Mouse (Mus musculus) testis, postnatal 14 days (tissue): ENCODE results near the gene Cyp39a1.

ENCODE experiments used
- DNase-seq: peaks from one replicate; pipeline ENCODE4 v3.0.0; 2021; ENCODE audit warnings: low spot score

The Cyp39a1 gene

GRCm38 (mm10) chr17:43684086-43684485 lies 16.9 kb downstream of the Cyp39a1 start:
- no peak for DNase-seq

- DNase-seq = no peak
Measured at GRCm38 (mm10) chr17:43684638-43685037, 17.4 kb downstream of the Cyp39a1 start.

DNA sequence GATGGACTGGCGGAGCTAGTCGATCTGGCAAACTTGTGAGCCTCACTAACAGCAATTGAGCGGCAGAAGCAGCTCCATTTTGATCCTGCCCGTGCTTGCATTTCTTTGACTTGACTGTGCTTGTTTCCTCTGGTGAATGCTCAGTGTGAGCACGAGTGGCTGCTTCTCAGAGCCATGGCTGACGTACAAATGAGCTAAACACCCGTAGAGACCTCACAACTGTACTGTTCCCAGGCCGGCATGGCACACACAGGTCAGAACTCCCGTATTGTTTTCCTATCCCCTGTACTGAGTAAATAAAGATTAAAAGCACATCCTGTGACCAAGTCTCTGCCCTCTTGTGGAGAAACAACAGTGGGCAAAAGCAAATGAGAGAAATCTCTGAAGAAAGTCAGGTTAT lies 22.4 kb downstream of the Cyp39a1 start:
- DNase-seq = no peak

- DNase-seq = peak; percentile 58
Measured at GRCm38 (mm10) chr17:43698997-43699649, 31.9 kb downstream of the Cyp39a1 start.

DNA sequence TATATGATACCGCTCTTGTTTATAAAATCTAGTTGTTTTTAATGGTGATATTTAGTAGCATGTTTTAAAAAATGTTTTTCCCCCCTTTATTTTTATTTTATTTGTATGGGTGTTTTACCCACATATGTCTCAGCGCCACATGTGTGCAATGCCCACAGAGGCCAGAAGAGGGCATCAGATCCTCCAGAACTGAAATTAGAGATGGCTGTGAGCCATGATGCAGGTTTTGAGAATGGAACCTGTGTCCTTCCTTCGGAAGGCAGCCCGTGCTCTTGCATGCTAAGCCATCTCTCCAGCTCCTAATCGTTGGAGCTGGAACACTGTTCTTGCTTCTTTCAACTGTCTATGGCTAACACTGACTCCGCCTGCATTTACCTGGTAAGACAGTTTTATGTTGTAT lies 33.8 kb downstream of the Cyp39a1 start:
- no peak for DNase-seq

DNA sequence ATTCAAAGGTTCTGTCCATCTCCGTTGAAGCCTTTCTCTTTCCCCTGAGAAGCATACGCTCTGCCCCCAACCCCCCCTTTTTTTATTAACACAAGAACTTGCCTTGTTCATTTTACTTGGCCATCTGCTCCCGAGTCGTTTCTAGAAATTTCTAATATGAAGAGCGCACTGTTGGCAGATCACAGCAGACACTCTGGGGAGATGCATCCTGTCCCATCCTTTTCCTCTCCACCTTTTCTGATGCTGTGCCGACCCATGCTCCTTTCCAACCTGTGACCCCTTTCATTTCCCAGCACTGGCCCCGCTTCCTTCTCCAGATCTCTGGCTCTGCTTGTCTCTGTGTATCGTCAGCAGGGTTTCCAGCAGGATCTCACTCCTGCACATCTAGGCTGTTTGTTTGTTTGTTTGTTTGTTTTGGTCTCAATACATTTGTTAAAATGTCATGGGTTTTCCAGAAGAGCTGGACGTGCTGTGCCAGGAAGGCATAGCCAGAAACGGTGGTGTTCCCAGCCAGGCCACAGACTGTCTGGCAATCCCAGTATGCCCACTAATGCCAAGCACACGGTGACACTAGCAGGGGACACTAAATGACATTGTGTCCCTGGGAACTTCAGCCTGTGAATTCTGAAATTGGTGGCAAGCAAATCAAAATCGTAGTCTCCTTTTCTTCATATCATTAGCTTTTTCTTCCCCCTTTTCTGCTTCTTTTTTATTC lies 37.1 kb downstream of the Cyp39a1 start:
- DNase-seq = no peak

DNA sequence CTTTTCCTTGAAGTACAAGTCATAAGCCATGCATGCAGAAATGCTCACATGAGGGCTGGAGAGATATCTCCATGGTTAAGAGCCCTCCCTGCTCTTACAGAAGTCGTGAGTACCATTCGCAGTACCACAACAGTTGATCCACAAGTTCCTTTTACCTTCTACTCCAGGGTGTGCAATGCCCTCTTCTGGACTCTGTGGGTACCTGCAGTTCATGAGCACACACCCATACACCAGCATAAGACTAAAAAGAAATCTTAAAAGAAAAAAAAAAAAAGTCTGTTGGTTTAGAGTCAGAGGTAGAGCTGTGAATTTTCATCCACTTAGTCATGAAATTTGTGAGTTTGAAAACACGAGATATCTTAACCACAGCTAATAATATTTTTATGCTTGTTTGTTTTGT lies 39.5 kb downstream of the Cyp39a1 start:
- DNase-seq = no peak

DNA sequence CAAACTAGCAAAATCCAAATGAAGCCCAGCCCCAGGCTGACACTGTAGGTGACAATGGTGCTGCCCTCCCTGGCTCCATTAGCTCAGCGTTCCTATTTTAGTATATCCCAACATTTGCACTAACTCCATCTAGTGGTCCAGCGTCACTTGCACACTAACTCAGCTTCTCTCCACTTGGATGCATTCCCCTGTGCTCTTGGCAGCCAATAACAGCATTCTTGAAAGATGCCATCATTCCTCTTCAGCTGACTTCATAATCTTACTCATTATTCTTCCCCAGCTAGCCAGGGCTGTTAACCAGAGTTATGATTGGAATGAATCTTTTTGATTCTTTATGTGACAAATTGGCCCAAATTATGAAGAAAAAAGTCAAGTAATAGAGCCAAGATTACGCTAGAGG lies 40.0 kb downstream of the Cyp39a1 start:
- no peak for DNase-seq

GRCm38 (mm10) chr17:43711557-43712352 lies 44.5 kb downstream of the Cyp39a1 start:
- no peak for DNase-seq

DNA sequence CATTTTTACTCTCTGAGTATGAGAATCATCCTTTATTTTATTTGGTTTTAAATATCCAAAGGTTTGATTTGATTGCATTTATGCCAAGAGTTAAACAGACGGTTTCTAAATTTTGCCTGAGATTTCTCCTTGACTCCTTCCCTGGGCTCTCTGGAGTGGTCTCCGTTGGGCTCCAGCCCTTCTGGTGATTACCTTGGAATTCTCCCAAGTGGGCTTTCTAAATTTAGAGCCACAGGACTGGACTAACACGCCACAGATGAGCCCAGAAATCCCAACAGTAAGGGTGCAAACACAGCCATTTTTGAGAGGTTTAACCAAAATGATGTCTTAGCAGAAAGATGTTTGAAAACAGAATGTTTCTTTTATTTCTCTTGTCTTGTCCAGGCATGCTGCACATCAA lies 47.0 kb downstream of the Cyp39a1 start:
- DNase-seq = no peak

GRCm38 (mm10) chr17:43716601-43717000 lies 49.4 kb downstream of the Cyp39a1 start:
- DNase-seq = no peak

DNA sequence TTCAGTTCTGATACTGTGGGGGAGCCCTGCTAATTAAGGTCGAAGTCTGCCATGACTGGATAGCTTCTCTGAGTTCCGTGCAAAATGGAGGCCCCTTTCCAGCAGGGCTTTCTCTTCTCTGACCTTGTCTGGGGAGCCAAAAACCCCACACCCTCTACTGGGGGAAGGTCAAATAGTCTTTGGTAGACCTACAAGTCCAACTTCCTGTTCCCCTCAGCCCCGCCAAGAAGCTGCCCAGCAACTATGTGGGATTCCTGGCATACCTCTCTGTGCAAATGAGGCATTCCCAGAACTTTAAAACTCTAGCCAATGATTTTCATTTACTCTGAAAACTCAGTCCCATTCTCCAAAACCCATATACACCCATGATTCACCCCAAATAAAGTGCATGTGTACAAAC lies 52.2 kb downstream of the Cyp39a1 start:
- no peak for DNase-seq

- no peak for DNase-seq
Measured at GRCm38 (mm10) chr17:43724480-43724879, 57.3 kb downstream of the Cyp39a1 start.

DNA sequence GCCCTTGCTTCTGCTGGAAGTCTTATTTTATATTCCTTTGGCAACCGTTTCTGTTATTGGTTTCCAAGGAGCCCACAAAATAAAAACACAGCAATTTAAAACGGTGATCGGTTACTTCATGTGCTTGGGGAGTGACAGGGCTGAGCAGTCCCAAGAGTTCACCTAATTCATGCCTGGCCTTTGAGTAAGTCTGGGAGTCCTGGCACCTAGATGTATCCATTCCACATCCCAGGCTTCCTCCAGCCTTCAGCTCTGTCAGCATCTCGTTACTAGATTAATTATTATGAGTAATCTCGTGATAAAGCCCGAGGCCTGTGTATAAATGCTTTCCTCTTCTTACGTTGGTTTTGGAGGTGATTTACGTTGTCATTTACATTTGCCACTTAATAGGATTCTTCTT lies 64.1 kb downstream of the Cyp39a1 start:
- no peak for DNase-seq

- DNase-seq = no peak
Measured at GRCm38 (mm10) chr17:43731976-43732375, 64.8 kb downstream of the Cyp39a1 start.

DNA sequence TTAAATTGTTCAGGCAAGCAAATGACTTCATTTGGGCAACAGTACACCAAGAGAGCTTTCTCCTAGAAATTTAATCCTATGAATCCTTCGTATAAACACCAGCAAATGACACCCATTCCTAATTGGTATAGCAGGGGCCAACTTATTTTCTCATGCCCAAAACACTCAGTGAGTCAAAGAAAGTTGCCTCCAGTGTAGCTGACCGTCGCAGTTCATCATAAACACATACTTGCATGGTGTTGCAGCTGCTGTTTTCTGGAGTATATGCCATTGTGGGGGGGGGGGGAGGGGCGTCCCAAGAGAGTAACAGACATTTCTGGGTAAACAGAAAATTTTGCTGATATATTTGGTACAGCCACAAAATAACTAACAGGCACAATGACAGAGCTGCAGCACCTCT lies 67.0 kb downstream of the Cyp39a1 start:
- DNase-seq = no peak

- DNase-seq = no peak
Measured at GRCm38 (mm10) chr17:43743933-43744332, 76.7 kb downstream of the Cyp39a1 start.

GRCm38 (mm10) chr17:43744425-43744824 lies 77.2 kb downstream of the Cyp39a1 start:
- DNase-seq = no peak

DNA sequence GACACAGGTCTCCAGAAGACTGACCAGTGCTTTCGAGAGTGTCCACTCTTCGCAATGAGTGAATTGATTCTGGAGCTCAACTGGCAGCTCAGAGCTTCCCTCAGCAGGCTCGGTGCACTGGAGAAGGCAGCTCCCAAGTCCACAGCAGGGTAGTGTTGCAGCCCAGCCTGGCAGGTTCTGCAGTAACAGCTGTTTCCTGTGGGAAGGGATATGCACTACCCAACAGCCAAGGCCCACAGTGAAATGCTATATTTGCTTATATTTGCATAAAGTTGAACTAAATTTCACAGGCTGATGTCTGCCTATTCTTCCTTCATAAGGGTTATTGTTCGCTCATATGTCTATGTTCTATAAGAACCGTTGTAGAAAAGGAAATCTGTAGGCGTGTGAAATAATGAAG lies 83.9 kb downstream of the Cyp39a1 start:
- DNase-seq = no peak

- no peak for DNase-seq
Measured at GRCm38 (mm10) chr17:43752811-43753210, 85.6 kb downstream of the Cyp39a1 start.

- no peak for DNase-seq
Measured at GRCm38 (mm10) chr17:43754687-43755086, 87.5 kb downstream of the Cyp39a1 start.

GRCm38 (mm10) chr17:43758607-43759259 lies 91.5 kb downstream of the Cyp39a1 start:
- DNase-seq = no peak

DNA sequence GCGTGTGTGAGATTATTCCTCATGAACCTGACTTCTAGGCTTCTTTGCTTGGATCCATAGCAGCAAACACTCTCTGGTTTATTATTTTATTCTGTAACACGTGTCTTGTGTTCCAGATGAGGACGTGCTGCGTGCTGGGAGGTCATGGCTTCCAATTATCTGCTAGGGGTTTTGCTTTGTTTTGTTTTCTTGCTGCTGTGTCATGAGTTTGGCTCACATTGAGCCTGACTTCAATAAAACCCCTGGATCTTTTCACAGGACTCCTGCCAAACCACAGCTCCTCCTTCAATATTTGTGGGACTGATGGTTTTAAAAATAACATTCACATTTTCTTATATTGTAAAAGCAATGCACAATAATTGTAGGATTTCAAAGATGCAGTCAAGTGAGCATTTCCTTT lies 117.3 kb downstream of the Cyp39a1 start:
- DNase-seq = no peak
